Mouse (Mus musculus) left cerebral cortex, postnatal 10 days (tissue): Measurements from ENCODE around the gene Lemd1. TPM values are rescaled to one million over a fixed set of nuclear protein-coding genes. Genes with fewer than 3 reads are reported as not detected.
"Not testable (repeated sequence)": the region's sequence is repeated elsewhere in the genome, so short reads cannot be mapped to it uniquely, and the experiment has no call there.

Experiments
- DNase-seq, 2 experiments: peaks; one replicate each; pipeline ENCODE4 v3.0.0; 2021 to 2022; ENCODE audit warnings: low spot score in 2 of 2, mixed read lengths in 1 of 2; ENCODE audit errors: extremely low spot score in 1 of 2
- intact Hi-C: fragments of 180-260 bp; cut with DNase I; formaldehyde crosslinking; loops from one replicate; pipeline ENCODE4 v1.15.1; 2025
- total RNA-seq, 2 experiments: library from RNA; stranded (reverse); gene quantifications; 2 replicates each; pipeline ENCODE4 v1.2.3; 2021

Lemd1 gene
- total RNA-seq, 2 experiments from 2014 or later, result 4.4 to 5.2 TPM

- intact Hi-C loops, result no loop called here
- DNase-seq, result no peak
Observed at GRCm38 (mm10) chr1:132268418-132269060, 77.3 kb downstream of the Lemd1 start.

GRCm38 (mm10) chr1:132271237-132271636 is 80.0 kb downstream of the Lemd1 start:
- DNase-seq, result no peak

GRCm38 (mm10) chr1:132276694-132277093 is 85.5 kb downstream of the Lemd1 start:
- intact Hi-C loops, result no loop called here
- DNase-seq, result no peak

More at GRCm38 (mm10) chr1:132271237-132271636, 80.0 kb downstream of the Lemd1 start:
- intact Hi-C loops, result no loop called here

GRCm38 (mm10) chr1:132277124-132277523 is 85.9 kb downstream of the Lemd1 start:
- intact Hi-C loops, result no loop called here
- DNase-seq, result no peak

GRCm38 (mm10) chr1:132280636-132281035 is 89.4 kb downstream of the Lemd1 start:
- intact Hi-C loops, DNase-seq: not testable (repeated sequence)

- DNase-seq, result no peak
Observed at GRCm38 (mm10) chr1:132281523-132282176, 90.4 kb downstream of the Lemd1 start.

GRCm38 (mm10) chr1:132282177-132282536 is 90.9 kb downstream of the Lemd1 start:
- DNase-seq, result no peak
- intact Hi-C loops, result no loop called here

More at GRCm38 (mm10) chr1:132281523-132282176, 90.4 kb downstream of the Lemd1 start:
- intact Hi-C loops, result no loop called here

GRCm38 (mm10) chr1:132283018-132283417 is 91.8 kb downstream of the Lemd1 start:
- intact Hi-C loops, result no loop called here
- no peak for DNase-seq

- no peak for DNase-seq
- intact Hi-C loops, result no loop called here
Observed at GRCm38 (mm10) chr1:132286735-132287134, 95.5 kb downstream of the Lemd1 start.

- no peak for DNase-seq
- intact Hi-C loops, result no loop called here
Observed at GRCm38 (mm10) chr1:132287445-132287844, 96.2 kb downstream of the Lemd1 start.

GRCm38 (mm10) chr1:132287991-132288451 is 96.8 kb downstream of the Lemd1 start:
- no peak for DNase-seq
- intact Hi-C loops, result no loop called here

GRCm38 (mm10) chr1:132289965-132290364 is 98.7 kb downstream of the Lemd1 start:
- no peak for DNase-seq
- intact Hi-C loops, result no loop called here

GRCm38 (mm10) chr1:132290921-132291675 is 99.9 kb downstream of the Lemd1 start:
- intact Hi-C loops, result no loop called here

GRCm38 (mm10) chr1:132291706-132292105 is 100.5 kb downstream of the Lemd1 start:
- DNase-seq, result no peak
- intact Hi-C loops, result no loop called here

More at GRCm38 (mm10) chr1:132290921-132291675, 99.9 kb downstream of the Lemd1 start:
- DNase-seq, result no peak

- peak in 1 of 2 experiments; percentile 62 for DNase-seq
- intact Hi-C loops, result no loop called here
Observed at GRCm38 (mm10) chr1:132292318-132293129, 101.3 kb downstream of the Lemd1 start.

GRCm38 (mm10) chr1:132295506-132295905 is 104.3 kb downstream of the Lemd1 start:
- no peak for DNase-seq
- intact Hi-C loops, result no loop called here

- intact Hi-C loops, result no loop called here
- peak in 1 of 2 experiments; percentile 58 for DNase-seq
Observed at GRCm38 (mm10) chr1:132296051-132296450, 104.8 kb downstream of the Lemd1 start.

GRCm38 (mm10) chr1:132298425-132298800 is 107.2 kb downstream of the Lemd1 start, which contains the start of gene Klhdc8a:
TSS of gene Klhdc8a (plus strand) at chr1:132298626.
- intact Hi-C loops, result no loop called here

More at GRCm38 (mm10) chr1:132298425-132298800, 107.2 kb downstream of the Lemd1 start, which contains the start of gene Klhdc8a:
- peak in 1 of 2 experiments; percentile 75 for DNase-seq
